Mouse (Mus musculus): Measurements from ENCODE around the gene Tead2. TPM values are rescaled to one million over a fixed set of nuclear protein-coding genes. Genes with fewer than 3 reads are reported as not detected.
"Not testable (repeated sequence)": the region's sequence is repeated elsewhere in the genome, so short reads cannot be mapped to it uniquely, and the experiment has no call there.

Tead2 gene
- total RNA-seq (2021) = 10 to 100 TPM; 15.6 to 25.9 TPM
- long read RNA-seq, experiment 1, transcript Tead2-201 (12 exons, 2,140 nt) = major isoform, 9 of 20 reads
- long read RNA-seq, experiment 1, partial matches to known transcripts = 2 of 20 reads
- long read RNA-seq, experiment 1, other reads (novel, unspliced or antisense) = 6 of 20 reads
- long read RNA-seq, experiment 2, transcript Tead2-201 (12 exons, 2,140 nt) = major isoform, 10 of 17 reads
- long read RNA-seq, experiment 2, partial matches to known transcripts = 0 of 17 reads
- long read RNA-seq, experiment 2, other reads (novel, unspliced or antisense) = 6 of 17 reads

DNA sequence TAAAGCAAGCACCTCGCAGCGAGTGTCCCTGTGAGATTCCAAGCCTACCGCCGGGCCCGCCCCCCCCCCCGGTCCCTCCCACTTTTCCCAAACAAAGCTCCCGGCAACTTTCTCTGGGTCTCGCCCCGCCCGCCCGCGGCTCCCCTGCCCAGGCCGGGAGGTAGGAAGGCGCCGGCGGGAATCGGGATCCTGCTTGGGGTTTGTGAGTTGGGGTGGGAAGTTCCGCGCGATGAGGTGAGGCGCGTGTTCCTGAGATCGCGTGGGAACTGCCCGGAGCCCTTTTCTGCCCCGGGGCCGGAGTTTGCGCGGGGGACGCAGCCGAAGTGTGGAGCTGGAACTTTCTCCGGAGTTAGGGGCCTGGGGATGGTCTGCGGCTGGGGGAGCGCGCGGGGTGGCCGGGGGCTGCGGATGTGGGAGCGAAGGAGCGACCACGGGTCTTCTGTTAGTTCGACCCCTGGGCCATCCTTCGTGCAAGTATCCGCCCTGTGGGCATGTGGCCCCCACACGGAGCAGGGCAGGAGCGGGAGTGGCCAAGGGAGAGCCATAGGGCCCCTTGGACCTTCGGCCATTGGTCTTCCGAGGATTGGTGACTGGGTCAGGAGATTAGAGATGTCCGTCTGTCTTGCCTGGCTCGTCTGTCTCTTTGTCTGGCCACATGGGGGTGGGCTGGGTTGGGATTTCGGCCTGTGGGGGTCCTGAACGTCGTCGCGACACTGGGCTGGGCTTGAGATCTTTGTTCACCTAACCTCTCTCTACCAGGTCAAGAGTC, at the start of gene Tead2:
Gene Tead2, plus strand, starts transcription at position 81 of the 769 bp plus-strand sequence.
- peak; percentile 44 for DNase-seq

- no peak for DNase-seq
These were observed 48.6 kb upstream of the Tead2 start for GRCm38 (mm10) chr7:45166950-45167401.

DNA sequence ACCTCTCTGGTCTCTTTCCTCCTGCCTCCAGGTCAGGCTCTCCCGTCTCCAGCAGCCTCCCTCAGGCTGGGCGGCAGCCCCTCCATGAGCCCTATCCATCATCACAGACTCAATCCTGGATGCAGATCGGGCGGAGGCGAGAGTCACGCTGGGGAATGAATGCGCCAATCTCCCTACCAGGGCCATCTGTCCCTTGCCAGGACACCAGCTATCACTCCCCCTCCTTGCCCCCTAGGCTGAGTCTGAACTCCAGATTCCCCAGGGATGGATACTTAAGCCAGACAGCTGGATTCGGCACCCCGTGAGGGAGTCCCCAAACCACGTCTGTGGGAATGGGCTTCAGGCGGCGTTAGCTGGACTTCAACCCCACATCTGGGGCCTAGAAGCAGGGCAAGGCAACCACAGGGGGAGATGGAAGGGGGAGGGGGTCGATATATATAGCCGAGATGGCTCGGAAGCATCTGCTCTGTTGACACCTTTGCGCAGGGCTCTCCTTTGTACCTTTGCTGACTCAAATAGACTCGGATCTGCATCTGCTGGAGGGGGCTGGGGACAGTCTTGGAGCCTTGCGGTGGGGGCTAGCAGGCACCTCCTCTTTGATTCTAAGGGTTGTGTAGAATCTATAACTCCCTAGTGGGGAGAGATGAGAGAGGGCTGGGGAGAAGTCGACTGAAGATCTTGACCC, 47.6 kb upstream of the Tead2 start:
- DNase-seq = no peak

DNA sequence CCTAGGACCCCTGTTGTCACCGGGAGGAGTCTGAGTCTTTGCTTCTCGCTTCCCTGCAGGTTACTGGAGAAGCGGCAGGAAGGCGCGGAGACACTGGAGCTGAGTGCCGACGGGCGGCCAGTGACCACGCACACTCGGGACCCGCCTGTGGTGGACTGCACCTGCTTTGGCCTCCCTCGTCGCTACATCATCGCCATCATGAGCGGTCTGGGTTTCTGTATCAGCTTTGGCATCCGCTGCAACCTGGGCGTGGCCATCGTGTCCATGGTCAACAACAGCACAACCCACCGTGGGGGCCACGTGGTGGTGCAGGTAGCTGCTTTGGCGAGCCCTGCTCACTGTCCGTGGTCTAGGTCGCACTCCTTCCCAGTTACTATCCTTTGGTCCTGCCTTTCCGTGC, 46.9 kb upstream of the Tead2 start:
- no peak for DNase-seq

GRCm38 (mm10) chr7:45169495-45169894, 46.1 kb upstream of the Tead2 start:
- DNase-seq = no peak

GRCm38 (mm10) chr7:45172974-45173373, 42.6 kb upstream of the Tead2 start:
- no peak for DNase-seq

- DNase-seq = not testable (repeated sequence)
These were observed 41.8 kb upstream of the Tead2 start for GRCm38 (mm10) chr7:45173772-45174171.

DNA sequence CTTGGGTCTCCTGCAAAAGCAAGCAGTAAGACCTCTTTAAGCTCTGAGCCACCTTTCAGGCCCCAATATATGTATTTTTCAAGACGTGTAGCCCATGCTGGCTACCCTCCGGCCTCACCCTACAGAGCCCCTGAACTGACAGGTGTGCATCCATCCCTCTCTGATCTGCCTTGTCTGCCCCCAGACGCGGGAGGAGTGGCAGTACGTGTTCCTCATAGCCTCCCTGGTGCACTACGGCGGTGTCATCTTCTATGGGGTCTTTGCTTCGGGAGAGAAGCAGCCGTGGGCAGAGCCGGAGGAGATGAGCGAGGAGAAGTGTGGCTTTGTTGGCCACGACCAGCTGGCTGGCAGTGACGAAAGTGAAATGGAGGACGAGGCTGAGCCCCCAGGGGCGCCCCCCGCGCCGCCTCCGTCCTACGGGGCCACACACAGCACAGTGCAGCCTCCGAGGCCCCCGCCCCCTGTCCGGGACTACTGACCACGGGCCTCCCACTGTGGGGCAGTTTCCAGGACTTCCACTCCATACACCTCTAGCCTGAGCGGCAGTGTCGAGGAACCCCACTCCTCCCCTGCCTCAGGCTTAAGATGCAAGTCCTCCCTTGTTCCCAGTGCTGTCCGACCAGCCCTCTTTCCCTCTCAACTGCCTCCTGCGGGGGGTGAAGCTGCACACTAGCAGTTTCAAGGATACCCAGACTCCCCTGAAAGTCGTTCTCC, 40.8 kb upstream of the Tead2 start:
- no peak for DNase-seq

- no peak for DNase-seq
These were observed 40.2 kb upstream of the Tead2 start for GRCm38 (mm10) chr7:45175398-45175797.

DNA sequence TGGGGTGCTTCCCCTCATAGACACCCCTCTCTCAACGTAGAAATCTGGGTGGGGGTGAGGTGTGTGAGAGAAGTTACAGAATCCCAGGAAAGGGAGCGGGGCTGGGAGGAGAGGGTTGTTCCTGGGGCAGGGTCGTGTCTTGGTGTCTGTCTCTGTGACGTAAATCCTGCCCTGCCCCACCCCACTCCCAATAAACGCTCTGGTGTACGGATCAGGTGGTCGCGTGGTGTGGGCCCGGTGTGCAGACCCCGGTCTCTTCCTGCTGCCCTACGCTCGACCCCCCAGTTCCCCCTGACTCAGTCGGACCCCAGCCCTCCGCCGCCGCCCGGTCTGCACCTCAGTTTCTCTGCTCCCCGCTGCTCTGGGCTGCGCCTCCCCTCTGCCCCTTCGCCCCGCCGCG, 39.6 kb upstream of the Tead2 start:
- no peak for DNase-seq

DNA sequence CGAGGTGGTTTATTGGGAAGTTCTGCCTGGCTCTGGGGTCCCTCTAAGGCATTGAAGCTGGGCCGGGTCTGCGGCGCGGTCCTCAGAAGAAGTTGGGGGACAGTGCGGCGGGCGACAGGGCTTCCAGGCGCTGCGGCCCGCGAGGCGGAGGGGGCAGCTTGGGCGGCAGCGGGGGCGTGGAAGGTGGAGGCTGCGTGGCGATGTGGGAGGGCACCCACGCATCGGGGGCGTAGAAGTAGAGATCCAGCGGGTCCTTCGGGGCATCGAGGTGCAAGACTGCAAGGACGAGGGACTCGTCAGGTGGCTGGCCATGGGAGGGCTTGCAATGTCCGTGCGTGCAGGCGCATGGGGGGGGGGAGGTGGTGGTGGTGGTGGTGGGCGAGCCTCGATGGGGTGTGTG, 39.2 kb upstream of the Tead2 start:
- DNase-seq = no peak

DNA sequence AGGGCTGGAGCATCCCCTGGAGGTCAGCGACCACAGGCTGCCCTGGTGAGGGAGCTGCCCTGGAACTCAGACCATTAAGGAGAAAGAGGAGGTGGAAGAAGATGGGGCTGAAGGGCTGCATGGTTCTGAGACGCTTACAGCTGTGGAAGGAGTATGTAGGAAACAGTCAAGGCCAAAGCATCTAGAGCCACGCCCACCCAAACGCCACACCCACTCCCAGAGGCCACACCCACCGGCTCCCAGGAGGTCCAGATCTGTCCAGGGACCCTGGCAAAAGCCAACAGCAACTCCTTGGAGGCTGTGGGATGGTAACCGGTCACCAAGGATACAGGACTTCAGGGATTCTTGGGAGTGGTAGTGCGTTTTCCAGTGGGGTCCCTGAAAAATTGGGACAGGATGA, 37.0 kb upstream of the Tead2 start:
- no peak for DNase-seq

DNA sequence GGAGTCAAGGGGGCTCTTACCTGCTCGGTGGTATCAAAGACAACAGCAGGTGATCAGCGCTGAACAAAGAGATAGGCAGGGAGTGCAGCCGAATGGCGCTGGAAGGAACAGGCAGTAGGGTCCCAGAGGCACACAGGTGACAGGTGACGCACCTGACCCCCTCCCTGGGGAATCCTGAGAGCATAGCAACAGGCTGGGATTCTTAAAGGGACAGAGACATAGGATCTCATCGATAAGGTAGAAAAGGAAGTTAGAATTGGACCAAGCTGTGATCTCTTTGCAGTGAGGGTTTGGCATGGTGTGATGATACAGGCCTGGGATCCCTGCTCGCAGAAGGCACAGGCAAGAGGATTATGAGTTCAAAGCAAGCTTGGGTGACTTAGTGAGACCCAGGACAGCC, 36.1 kb upstream of the Tead2 start, which contains the start of gene Gfy:
Gene Gfy, minus strand, starts transcription at position 101 of the 400 bp plus-strand sequence.
- no peak for DNase-seq

GRCm38 (mm10) chr7:45180896-45181477, 34.6 kb upstream of the Tead2 start, which contains the start of gene Pth2:
Gene Pth2 (plus strand): TSS chr7:45180995.
- no peak for DNase-seq

GRCm38 (mm10) chr7:45181540-45181939, 34.0 kb upstream of the Tead2 start:
- no peak for DNase-seq

- DNase-seq = peak; percentile 79
These were observed 33.4 kb upstream of the Tead2 start for GRCm38 (mm10) chr7:45182199-45182601.

- no peak for DNase-seq
These were observed 32.9 kb upstream of the Tead2 start for GRCm38 (mm10) chr7:45182606-45183005.

- no peak for DNase-seq
These were observed 31.9 kb upstream of the Tead2 start for GRCm38 (mm10) chr7:45183672-45184071.

DNA sequence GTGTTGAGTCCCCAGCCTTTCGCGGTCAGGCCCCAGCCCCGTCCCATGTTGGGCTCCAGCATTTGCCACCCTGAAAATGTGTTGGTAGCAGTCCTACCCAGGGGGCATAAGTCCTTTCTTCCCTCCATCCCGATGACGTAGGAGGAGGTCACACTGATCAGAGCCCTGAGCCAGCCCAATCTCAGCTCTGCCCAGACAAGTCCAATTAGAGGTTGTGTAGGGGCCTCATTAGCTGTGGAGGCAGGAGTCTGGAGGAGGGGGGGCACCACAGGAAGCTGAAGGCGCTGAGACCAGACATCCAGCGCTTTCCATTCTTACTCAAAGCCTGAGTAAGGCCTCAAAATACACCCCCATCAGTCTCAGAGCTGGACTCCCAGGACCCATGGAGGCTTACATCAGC, 29.6 kb upstream of the Tead2 start:
- DNase-seq = no peak

DNA sequence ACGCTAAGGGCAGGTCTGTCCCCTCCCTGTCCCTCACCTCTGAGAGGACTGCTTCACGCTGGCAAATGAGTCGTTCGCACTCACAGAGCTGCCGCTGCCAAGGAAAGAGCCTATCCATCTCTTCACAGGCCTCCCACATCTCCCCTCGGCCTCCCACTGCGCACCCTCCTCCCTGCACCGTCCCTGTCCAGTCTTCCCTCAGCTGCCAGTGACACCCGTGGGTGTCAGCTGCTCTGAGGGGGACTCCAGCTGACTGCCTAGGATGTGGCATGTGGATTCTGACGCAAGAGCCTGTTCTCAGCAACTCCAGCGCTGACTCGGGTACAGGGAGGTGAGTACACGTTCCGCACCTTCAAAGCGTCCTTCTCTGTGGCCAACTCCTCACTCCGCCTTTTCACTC, 26.0 kb upstream of the Tead2 start:
- DNase-seq = no peak

- DNase-seq = no peak
These were observed 25.4 kb upstream of the Tead2 start for GRCm38 (mm10) chr7:45190186-45190585.

DNA sequence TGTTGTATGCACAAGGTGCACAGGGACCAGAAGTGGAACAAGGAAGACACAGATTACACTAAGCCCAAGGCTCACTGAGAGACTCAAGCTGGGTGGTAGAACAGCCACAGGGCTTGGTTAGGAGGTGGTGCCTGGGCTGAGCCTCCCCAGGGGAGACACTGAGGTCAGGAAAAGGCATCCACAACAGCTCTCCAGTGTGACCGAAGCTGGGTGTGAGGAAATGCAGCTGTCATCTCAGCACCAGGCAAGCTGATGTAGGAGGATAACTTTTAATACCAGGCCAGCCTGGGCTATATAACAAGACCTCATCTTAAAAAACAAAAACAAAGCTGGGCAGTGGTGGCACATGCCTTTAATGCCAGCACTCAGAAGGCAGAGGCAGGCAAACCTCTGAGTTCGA, 24.4 kb upstream of the Tead2 start:
- DNase-seq = no peak

Measured in gastrocnemius, postnatal 10 days (tissue).